Mouse (Mus musculus) stomach, embryonic 14.5 days (tissue): ENCODE measurements around the gene Gm42517. TPM values are rescaled to one million over a fixed set of nuclear protein-coding genes. Genes with fewer than 3 reads are reported as not detected.

Source experiments
- ATAC-seq: fragments of 200-750 bp; cut with Nextera tagmentation; 2 replicates; pipeline ENCODE4 v1.8.0; 2017; ENCODE audit warnings: low read depth, moderate TSS enrichment; ENCODE audit not compliant: insufficient number of reproducible peaks, insufficient read depth, low FRiP score
- H3K27ac ChIP-seq: fragments of 300-500 bp; sonication (generic); 2 replicates; pipeline ENCODE4 v1.5.1; 2014; ENCODE audit warnings: mild to moderate bottlenecking, low read length, moderate library complexity, mixed read lengths
- H3K27me3 ChIP-seq: fragments of 300-500 bp; sonication (generic); 2 replicates; pipeline ENCODE4 v1.6.1; 2014; ENCODE audit warnings: low read length, control low read depth, mixed read lengths; ENCODE audit not compliant: control insufficient read depth, insufficient read depth
- H3K36me3 ChIP-seq: fragments of 300-500 bp; sonication (generic); 2 replicates; pipeline ENCODE4 v1.6.1; 2014; ENCODE audit warnings: mild to moderate bottlenecking, control low read depth, low read length, moderate library complexity, mixed read lengths; ENCODE audit not compliant: control insufficient read depth, insufficient read depth
- H3K4me1 ChIP-seq: fragments of 300-500 bp; sonication (generic); 2 replicates; pipeline ENCODE4 v1.6.1; 2014; ENCODE audit warnings: low read length, control low read depth, mixed read lengths; ENCODE audit not compliant: control insufficient read depth, insufficient read depth
- H3K4me2 ChIP-seq: fragments of 300-500 bp; sonication (generic); replicated peaks from 2 replicates; pipeline ENCODE4 v1.6.1; 2014; ENCODE audit warnings: low read depth, low read length, control low read depth
- H3K4me3 ChIP-seq: fragments of 300-500 bp; sonication (generic); 2 replicates; pipeline ENCODE4 v1.5.1; 2014; ENCODE audit warnings: low read depth, low read length, control low read depth
- H3K9ac ChIP-seq: fragments of 300-500 bp; sonication (generic); replicated peaks from 2 replicates; pipeline ENCODE4 v1.6.1; 2014; ENCODE audit warnings: low read depth, mild to moderate bottlenecking, control low read depth, low read length, moderate library complexity, mixed read lengths
- H3K9me3 ChIP-seq: fragments of 300-500 bp; sonication (generic); 2 replicates; pipeline ENCODE4 v1.6.1; 2016; ENCODE audit warnings: low read depth, low read length, control low read depth; ENCODE audit not compliant: control insufficient read depth
- WGBS: fragments of 180-500 bp; shearing (Covaris S2); extraction: QIAGEN DNeasy Blood & Tissue Kit; methylation state at CpG from one replicate; pipeline ENCODE4 v1.1.7; 2014; 5-methylcytosine and 5-hydroxymethylcytosine counted together
- polyA plus RNA-seq: library from polyadenylated mRNA; unstranded; fragments of >200 nt; fragmentation: Nextera tagmentation; extraction: Ambion mirVana; gene quantifications from 2 replicates; pipeline ENCODE4 v1.2.1, GENCODE M21; 2014

Gm42517 gene
- polyA plus RNA-seq, 1 experiment from 2014 or later = not detected

GRCm38 (mm10) chr5:108378346-108378745 is 10.6 kb upstream of the Gm42517 start:
- 81% methylated on average over 4 of the region's 4 CpGs for WGBS
- ATAC-seq = no peak

GRCm38 (mm10) chr5:108376059-108376458 is 8.3 kb upstream of the Gm42517 start:
- H3K27ac ChIP-seq = no peak overlapping the region

More at GRCm38 (mm10) chr5:108378346-108378745, 10.6 kb upstream of the Gm42517 start:
- no peaks in the 10 kb centered on the region for H3K4me1 ChIP-seq
- H3K9me3 ChIP-seq = no peaks in the 10 kb centered on the region
- no peaks in the 10 kb centered on the region for H3K27me3 ChIP-seq
- no peak overlapping the region for H3K4me2 ChIP-seq
- no peak overlapping the region for H3K4me3 ChIP-seq
- H3K27ac ChIP-seq = no peak overlapping the region
- no peak overlapping the region for H3K9ac ChIP-seq
- H3K36me3 ChIP-seq = no peaks in the 10 kb centered on the region

GRCm38 (mm10) chr5:108374079-108374478 is 6.4 kb upstream of the Gm42517 start:
- WGBS = 73% methylated on average over 5 of the region's 5 CpGs
- H3K4me2 ChIP-seq = no peak overlapping the region
- H3K36me3 ChIP-seq = no peaks in the 10 kb centered on the region
- H3K9me3 ChIP-seq = no peaks in the 10 kb centered on the region
- ATAC-seq = no peak
- no peak overlapping the region for H3K27ac ChIP-seq
- H3K4me3 ChIP-seq = no peak overlapping the region
- no peaks in the 10 kb centered on the region; the same call in 1 of the 2 replicates for H3K4me1 ChIP-seq
- peaks cover 25% of the 10 kb centered on the region for H3K27me3 ChIP-seq
- H3K9ac ChIP-seq = no peak overlapping the region

More at GRCm38 (mm10) chr5:108376059-108376458, 8.3 kb upstream of the Gm42517 start:
- H3K9me3 ChIP-seq = no peaks in the 10 kb centered on the region
- no peak overlapping the region for H3K4me3 ChIP-seq
- H3K27me3 ChIP-seq = 0 out of 2 replicates have a peak, but pooled peaks cover 8% of the 10 kb centered on the region
- no peak overlapping the region for H3K9ac ChIP-seq
- no peak for ATAC-seq
- no peaks in the 10 kb centered on the region for H3K4me1 ChIP-seq
- no peak overlapping the region for H3K4me2 ChIP-seq
- WGBS = 59% methylated on average over 1 of the region's 1 CpGs
- H3K36me3 ChIP-seq = no peaks in the 10 kb centered on the region

GRCm38 (mm10) chr5:108369964-108370363 is 2.2 kb upstream of the Gm42517 start:
- H3K4me1 ChIP-seq = peaks cover 17% of the 10 kb centered on the region; the same call in 1 of the 2 replicates
- H3K9ac ChIP-seq = no peak overlapping the region
- no peak overlapping the region for H3K27ac ChIP-seq
- no peak for ATAC-seq
- WGBS = 3% methylated on average over 6 of the region's 6 CpGs
- H3K4me3 ChIP-seq = no peak overlapping the region
- no peaks in the 10 kb centered on the region for H3K9me3 ChIP-seq
- H3K27me3 ChIP-seq = peaks cover 62% of the 10 kb centered on the region
- H3K4me2 ChIP-seq = no peak overlapping the region
- no peaks in the 10 kb centered on the region for H3K36me3 ChIP-seq

GRCm38 (mm10) chr5:108368851-108369621 is 1.3 kb upstream of the Gm42517 start:
- Histone ChIP-seq H3K27me3 (peaks cover 67% of the 10 kb centered on the region), H3K36me3 (no peaks in the 10 kb centered on the region), H3K9ac (no peak overlapping the region), H3K4me1 (peaks cover 17% of the 10 kb centered on the region; the same call in 1 of the 2 replicates), H3K27ac (no peak overlapping the region), H3K4me2 (peak overlapping the region; percentile 59), H3K9me3 (no peaks in the 10 kb centered on the region), H3K4me3 (peak overlapping the region; percentile 35)
- ATAC-seq = peak; percentile 21; the same call in 1 of the 2 replicates
- WGBS = under 1% methylated on average over 48 of the region's 49 CpGs

- Histone ChIP-seq H3K4me2 (peak overlapping the region; percentile 59; the same call in 1 of the 2 replicates), H3K27me3 (peaks cover 67% of the 10 kb centered on the region), H3K27ac (no peak overlapping the region), H3K9me3 (no peaks in the 10 kb centered on the region), H3K4me3 (peak overlapping the region; percentile 35), H3K36me3 (no peaks in the 10 kb centered on the region), H3K4me1 (peaks cover 17% of the 10 kb centered on the region; the same call in 1 of the 2 replicates), H3K9ac (no peak overlapping the region)
- 8% methylated on average over 6 of the region's 6 CpGs for WGBS
- ATAC-seq = no peak
Observed at GRCm38 (mm10) chr5:108368446-108368845, 724 bp upstream of the Gm42517 start.

GRCm38 (mm10) chr5:108366984-108367841 is 509 bp downstream of the Gm42517 start:
- Histone ChIP-seq H3K27ac (no peak overlapping the region), H3K4me1 (peaks cover 17% of the 10 kb centered on the region; the same call in 1 of the 2 replicates), H3K9me3 (no peaks in the 10 kb centered on the region), H3K4me3 (peak overlapping the region; percentile 54), H3K9ac (peak overlapping the region; percentile 38; the same call in 1 of the 2 replicates), H3K36me3 (no peaks in the 10 kb centered on the region), H3K27me3 (peaks cover 68% of the 10 kb centered on the region), H3K4me2 (peak overlapping the region; percentile 96)
- no peak for ATAC-seq
- WGBS = under 1% methylated on average over 46 of the region's 100 CpGs

- 3% methylated on average over 53 of the region's 60 CpGs for WGBS
- Histone ChIP-seq H3K36me3 (no peaks in the 10 kb centered on the region), H3K9ac (no peak overlapping the region; the same call in 1 of the 2 replicates), H3K9me3 (no peaks in the 10 kb centered on the region), H3K27ac (no peak overlapping the region), H3K4me3 (peak overlapping the region; percentile 54), H3K4me2 (peak overlapping the region; percentile 96), H3K27me3 (peaks cover 63% of the 10 kb centered on the region), H3K4me1 (peaks cover 17% of the 10 kb centered on the region; the same call in 1 of the 2 replicates)
- ATAC-seq = peak; percentile 29; the same call in 1 of the 2 replicates
Observed at GRCm38 (mm10) chr5:108366328-108366983, 1.3 kb downstream of the Gm42517 start.
